Mouse (Mus musculus): Measurements from ENCODE around the gene Rpp30.

Gene Rpp30

DNA sequence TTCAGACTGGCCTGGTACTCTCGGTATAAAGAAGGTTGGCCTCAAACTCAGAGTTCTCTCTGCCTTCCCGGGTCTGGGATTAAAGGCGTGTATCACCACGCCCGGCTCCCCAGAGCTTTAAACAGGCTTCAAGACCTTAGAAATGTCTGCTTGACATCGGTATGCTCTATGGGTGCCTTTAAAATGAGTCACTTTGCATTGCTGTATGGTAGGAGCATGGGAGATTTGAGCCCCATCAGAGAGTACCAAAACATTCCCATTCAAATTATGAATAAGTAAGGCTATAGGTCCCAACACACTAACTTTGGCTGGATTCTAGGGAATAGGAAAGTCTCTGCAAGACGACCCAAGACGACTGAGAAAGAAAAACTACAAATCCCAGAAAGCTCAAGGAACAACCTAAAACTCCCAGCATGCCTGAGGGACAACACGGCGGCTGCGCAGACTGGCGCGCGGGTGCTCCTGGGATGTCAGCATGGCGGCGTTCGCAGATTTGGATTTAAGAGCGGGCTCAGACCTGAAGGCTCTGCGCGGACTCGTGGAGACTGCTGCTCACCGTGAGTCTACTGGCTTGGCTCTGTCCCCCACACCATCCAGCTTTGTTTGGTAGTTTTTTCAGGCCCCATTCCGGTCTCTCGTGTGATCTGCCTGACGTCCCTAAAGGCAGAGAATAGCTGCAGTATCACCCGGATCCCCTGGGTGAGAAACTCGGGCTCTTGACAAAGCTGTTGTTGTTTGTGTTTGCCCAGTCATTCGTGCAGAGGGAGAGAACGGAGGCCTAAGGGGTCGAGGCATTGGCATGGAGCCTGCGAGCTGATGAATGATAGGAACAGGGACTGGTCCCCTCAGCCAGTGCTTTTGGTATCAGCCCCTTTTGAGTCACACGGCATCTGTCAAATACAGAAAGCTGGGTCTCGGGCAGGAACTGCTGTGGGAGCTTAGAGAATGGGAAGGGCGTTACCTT is at the start of gene Rpp30:
Rpp30 (plus strand) TSS at position 455 of the 964 bp plus-strand sequence.
- DNase-seq (ENCODE audit: low spot score), result peak; percentile 86

DNA sequence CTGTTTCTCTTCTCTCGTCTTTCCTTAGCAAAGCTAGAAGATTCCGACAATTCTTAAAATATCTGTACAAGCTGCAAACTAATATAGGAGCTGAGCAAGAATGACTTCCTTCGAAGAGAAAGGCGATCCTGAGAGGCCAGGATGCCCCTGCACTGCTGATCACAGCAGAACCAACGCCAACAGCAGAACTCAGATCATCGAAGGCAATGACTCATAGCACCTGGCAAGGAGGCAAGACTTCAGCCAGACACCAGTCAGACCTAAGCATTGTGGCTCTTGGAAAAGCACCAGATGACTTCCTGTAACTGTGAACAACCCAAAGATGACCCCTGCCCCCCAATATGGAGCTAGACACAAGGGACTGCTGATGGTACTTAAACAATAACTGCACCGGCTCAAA is 37.5 kb upstream of the Rpp30 start:
- no peak for DNase-seq (ENCODE audit: low spot score)

DNA sequence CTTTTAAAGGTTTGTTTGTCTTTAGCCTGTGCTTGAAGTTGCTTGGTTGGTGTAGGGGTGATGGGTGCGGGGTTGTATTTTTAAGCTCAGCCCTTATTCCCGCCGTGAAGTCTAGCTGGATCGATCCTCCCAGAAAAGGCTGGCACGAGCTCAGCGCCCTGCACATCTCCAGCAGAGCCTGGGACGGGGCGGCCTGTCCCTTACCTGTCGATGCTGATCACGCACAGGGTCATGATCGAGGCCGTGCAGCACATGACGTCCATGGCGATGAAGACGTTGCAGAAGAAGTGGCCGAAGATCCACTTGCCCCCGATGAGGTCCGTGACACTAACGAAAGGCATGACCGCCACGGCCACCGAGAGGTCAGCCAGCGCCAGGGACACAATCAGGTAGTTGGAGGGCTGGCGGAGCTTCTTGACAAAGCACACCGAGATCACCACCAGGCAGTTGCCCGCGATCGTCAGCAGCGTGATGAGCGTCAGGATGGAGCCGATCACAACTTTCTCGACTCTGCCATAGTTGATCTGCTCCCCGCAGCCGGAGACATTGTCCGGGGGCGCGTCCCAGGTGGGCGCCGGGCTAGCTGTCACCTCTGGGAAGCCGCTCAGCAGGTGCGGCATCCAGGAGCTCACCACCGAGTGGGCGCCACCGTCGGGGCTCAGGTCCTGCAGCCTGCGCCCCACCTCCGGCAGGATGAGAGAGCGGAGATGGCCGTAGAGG is 26.9 kb upstream of the Rpp30 start:
- no peak for DNase-seq (ENCODE audit: low spot score)

DNA sequence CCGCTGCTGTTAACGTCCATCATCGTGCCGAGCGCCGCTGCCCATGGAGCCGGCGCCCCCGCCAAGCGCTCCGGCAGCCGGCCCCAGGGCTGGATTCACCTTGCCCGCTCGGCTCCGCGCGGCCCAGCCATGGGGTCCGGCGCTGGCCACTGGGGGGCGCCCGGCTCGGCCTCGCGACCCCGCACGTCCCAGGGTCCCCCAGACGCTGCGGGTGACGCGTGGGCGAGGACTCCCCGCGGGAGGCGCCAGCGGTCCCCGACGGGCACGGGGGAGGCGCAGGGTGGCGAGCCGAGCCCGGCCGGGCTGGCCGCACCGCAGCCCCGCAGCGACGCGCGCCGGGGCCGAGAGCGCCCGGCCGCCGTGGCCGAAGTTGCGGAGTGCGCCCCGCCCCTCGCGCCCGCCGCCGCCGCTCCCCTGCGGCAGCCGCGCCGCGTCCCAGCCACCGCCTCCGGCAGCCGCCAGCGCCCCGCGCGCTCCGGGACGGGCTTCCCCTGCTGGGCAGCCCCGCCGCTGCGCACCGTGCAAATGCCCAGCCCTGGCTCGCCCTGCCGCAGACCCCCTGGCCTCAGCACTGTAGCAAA is 26.2 kb upstream of the Rpp30 start, which contains the start of gene Htr7:
Htr7 (minus strand) TSS at position 277 of the 581 bp plus-strand sequence.
- no peak for DNase-seq (ENCODE audit: low spot score)

DNA sequence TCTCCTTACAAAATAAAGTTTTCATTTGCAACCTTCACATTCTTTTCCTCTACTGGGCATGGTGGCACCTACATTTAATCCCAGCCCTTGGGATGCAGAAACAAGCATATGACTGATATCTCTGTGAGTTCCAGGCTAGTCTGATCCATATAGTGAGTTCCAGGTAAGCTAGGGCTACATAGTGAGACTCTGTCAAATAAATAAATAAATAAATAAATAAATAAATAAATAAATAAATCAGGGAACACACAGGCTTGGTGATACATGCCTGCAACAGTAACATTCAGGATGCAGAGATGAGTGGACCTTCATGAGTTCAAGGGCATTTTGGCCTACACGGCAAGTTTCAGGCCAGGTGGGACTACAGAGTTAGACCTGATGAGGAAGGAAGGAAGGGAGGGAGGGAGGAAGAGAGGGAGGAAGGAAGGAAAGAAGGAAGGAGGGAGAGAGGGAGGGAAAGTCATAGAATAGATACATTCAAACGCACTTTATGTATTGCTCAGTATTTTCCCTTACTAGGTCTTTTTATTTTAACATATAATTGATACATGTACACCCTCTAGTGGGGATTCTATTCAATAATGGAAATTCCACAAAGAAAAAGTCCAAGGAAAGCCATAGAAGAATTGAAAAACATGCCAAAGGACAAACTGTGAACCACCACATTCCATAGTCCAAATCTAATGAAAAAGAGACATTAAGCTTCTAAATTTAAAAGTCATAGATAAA is 20.6 kb upstream of the Rpp30 start:
- DNase-seq (ENCODE audit: low spot score), result no peak

DNA sequence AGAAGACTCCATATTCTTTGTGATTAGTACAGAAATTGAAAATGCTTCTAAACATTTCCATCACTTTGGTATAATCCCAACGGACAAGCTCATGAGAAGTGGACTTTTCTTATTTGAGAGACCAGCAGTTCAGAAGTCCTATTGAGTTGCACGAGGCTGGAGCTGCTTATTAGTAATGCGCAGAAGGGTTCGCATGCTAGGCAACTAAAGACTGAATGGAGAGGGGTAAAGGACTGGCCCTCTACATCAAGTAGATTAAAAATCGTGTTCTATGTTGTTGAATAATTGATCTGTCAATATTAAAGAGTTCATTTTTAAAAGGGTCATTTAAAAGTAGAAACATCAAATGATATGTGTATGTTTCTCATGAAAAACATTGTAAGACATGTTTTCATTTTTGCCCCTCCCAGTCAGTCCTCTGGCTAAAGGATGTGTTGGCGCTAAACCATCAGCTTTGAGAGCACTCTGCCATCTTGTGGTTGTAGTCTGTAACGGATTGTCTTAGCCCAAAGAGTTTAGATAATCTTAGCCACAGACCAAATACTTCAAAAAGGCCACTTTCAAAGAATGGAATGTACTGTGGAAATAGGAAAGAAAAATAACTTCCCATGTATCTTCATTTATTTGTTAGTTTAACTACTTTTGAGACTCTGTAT is 782 bp upstream of the Rpp30 start:
- peak; percentile 54 for DNase-seq (ENCODE audit: low spot score)

DNA sequence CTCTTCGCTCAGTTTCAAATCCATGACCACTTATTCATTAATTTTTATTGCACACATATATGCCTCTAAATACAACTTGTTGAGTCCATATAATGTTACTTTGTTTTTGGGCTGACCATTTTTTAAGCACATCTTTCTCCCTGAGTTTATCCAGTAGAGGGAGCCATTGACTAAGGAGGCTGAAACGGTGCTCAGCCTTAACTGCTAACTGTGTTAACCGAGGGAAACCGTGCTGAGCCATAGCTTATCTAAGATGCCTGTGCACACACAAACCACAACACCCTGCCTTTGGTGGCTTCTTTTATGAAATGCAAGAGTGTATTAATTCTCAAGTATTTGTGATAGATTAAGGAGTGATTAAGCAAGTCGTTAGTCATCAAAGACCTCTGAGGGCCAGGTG is 7.3 kb downstream of the Rpp30 start:
- DNase-seq (ENCODE audit: low spot score), result peak; percentile 1

DNA sequence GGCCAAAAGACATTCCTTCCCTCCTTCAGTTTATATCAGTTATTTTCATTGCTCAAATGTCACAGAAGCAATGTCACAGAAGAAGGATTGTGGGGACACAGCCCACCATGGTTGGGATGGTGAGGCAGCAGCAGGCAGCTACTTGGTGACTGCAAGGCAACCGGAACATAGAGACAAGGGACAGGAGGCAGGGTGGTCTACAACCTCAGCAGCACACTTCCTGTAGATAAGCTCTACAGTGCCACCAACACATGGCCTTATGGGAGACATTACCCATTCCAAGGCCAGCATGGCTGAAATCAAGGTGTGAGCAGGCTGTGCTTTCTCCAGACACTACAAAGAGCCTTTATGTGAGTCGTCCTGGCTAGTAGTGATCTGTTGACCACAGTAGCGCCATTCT is 13.7 kb downstream of the Rpp30 start:
- no peak for DNase-seq (ENCODE audit: low spot score)

DNA sequence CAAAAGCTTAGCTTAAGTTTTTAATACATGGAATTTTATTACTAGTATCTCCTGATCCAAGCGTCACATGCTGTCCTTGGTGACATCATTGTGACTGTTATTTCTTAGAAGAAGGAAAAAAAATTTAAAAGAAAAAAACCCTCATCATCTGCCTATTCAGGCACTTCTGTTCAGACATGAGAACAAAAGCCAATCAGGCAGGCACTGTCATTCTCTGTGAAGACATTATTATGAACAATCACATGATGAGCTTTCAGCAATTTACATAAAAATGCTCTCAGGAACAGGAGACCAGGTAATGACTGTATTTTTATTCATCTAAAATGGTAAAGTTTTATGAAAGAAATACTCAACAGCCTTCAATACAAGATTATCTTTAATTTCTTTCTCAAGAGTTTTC is 14.7 kb downstream of the Rpp30 start:
- DNase-seq (ENCODE audit: low spot score), result no peak

DNA sequence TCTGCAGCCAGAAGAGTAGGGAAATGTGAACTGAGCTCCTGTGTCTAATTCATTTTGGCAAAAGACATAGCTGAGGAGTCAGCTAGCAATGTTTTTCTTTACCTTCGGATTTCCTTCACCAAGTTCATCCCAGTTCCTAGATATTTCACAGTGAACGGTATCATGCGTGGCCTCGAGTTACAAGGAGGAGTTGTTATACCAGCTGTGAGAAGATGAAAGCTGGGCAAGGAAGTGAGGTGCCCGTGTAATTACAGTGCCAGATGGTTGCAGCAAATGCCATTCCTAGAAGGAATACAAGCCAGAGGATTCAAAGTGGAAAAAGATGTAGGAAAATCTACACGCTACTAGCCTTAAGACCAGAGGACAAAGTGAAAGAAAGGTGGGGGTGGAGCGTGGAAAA is 15.4 kb downstream of the Rpp30 start:
- DNase-seq (ENCODE audit: low spot score), result no peak

DNA sequence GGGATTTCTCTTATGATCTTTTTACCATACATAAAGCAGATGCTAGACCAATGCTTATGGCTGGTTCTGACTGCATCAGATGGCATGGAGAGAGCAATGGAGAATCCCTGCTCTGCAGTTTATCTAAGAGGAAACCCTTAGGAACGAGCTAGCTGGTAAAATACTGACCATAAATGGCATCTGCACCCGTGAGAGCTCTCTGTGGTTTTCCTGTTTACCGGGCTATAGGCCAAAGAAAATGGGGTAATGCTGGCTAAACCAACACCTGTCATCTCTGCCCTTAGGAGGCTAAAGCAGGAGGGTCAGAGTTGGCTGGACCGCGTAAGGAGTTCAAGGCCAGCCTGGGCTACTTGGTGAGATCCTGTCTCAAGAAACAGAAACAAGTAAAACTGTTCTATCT is 20.4 kb downstream of the Rpp30 start:
- no peak for DNase-seq (ENCODE audit: low spot score)

DNA sequence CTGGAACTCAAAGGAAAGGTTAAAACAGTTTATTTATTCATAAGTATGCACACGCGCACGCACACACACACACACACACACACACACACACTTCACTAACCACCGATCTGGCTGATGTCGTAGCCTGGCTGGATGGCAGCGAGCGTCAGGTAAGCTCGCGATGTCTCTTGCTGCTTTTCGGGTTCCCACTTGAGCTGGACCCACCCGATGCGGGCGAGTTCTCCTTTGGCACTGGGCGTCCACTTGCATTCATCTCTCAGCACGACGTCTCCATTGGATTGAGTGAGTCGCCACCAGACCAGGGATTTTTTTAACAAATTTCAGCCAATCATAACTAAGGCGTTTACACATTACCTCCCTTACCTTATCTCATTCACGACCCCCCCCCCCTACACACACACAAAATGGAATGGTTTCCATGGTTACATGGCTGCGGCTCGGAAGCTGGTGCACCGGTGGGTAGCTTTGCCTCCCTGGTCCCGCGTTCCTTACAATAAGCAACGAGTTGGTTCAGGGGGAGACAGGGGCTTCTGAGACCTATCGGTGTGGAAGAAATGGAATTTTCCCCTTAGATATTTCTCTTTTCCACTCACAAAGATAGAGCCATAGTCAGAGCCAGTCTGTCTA is 25.9 kb downstream of the Rpp30 start:
- no peak for DNase-seq (ENCODE audit: low spot score)

DNA sequence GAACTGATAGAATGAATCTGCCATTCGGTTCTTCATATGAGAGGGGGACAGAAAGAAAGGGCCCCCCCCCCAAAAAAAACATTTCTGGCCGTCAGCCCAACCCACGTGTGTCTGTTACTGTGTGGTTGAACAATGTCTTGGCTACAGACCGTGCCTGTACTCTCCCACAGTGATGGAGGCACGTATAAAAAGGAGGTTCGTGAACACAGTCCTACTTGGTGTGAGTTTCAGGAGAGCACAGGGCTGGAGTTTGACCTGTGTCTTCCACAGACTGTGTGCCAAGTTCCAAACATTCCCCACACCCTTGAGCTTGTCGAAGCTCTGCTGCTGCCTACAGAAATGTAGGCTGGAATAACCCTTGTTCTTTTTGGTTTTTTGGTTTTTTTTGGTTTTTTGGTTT is 26.9 kb downstream of the Rpp30 start:
- DNase-seq (ENCODE audit: low spot score), result no peak

DNA sequence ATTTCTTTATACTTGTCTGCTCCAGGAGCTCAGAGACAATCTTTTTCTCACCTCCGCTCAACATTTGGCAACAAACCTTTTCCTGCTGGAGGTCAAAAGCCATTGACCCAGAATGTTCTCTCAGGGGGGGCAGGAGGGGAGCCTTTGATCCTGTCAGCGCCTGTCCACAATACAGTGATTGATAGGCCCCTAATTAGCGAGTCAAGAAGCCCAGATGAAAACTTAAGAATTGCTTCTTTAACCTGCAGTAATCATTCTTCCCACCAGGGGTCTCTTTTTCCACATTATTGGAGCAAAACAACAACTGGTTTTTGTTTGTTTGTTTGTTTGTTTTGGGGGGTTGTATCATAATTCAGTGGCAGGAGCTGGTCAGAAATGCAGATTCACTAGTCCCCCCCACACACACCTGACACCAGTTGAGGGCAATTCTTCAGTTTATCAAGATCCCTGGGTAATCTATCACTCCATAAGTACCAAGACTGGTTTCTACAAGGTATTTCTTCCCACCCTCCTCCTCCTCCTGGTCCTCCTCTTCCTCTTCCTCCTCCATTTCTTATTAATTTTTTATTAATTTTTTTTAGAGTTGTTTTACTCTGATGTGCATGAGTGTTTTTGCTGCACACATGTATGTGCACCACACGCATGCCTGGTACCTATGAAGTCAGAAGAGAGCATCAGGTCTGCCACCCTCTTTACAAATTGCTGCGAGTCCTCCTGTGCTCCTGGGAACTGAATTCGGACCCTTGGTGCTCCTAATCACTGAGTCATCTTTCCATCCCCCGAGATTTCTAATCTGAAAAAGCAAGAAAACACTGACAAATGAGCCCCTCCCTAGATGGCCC is 27.8 kb downstream of the Rpp30 start:
- no peak for DNase-seq (ENCODE audit: low spot score)

DNA sequence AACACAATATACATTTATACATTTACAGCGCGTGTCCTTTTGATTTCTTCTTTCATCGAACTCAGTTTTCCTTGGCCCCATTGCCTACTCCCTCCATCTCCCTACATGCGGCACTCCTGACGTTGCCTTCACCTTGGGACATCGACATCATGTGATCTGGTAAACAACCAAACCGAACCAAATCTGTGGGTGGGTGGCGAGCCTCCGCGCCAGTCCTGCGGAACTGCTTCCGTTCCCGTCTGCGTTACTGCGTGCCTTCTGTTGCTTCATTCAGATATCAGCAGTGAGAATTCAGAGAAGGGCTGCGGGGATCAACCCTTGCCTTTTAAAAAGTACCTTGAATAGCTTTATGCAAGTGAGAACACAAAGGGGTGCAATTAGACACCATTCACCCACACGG is 28.5 kb downstream of the Rpp30 start:
- DNase-seq (ENCODE audit: low spot score), result no peak

DNA sequence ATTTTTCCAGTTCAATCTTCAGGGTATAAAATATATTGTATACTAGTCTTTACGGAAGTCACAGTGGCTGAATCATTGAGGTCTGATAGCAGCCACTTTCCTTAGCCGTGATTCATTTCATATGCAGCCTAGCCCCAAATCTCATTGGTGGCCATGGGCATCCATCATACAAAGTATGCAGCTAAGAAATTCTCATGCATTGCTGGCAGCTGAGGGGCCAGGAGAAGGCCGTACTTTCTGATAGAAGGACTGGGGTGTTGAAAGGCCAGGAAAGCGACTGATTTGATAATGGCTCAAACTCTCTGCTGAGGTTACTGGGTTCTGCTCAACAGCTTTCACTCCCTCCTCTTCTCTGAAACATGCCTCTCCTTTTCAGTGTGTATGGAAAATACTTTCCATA is 32.7 kb downstream of the Rpp30 start:
- DNase-seq (ENCODE audit: low spot score), result no peak

DNA sequence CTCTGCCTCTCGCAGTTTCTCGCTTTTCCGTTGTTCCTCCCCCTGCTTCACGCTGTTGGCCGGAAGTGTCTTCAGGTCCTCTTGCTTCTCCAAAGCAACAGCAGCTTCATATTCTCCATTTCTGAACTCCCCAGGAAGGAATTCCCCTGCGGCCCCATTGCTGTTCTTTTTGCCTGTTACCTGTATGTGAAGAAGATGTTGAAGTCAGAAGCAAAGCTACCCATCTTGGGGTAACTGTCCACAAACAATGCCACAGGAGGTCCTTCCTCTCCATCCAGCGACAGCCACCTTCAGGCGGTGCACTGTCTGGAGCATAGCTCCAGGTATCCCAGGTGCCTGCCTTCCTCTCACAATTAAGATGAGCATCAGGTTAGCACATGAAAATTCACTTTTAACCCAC is 35.7 kb downstream of the Rpp30 start:
- no peak for DNase-seq (ENCODE audit: low spot score)

DNA sequence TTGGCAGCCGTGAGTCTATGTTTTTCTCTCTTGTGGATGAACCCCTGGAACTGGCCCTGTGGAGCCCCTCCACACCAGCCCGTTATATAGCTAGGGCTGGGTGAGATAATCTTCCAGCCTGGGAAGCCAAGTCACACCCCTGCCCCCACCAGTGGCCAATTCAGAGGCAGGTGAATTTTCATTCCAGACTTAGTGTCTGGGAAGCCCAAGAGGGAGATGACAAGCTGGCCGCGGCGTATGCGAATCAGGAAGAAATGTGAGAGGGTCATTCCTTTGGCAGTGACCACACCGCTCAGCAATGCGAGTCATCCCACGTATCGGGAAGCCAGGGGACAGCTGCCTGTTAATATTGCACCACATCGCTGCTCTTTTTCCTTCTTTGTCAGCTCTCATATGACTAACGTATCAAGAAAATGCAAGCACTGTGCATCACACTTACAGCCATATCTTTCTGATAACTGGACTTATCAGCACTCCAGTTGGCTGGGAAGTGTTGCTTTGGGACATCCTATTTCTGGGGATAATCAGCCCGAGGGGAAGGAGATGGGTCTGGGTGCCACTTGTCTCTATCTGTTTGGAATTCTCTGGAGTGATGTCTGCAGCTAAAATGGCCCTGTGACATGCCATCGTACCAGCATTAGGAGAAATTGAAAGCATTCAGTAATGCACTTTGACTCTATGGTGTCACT is 36.4 kb downstream of the Rpp30 start, which contains the start of gene Ankrd1:
Ankrd1 (minus strand) TSS at position 317 of the 689 bp plus-strand sequence.
- no peak for DNase-seq (ENCODE audit: low spot score)

DNA sequence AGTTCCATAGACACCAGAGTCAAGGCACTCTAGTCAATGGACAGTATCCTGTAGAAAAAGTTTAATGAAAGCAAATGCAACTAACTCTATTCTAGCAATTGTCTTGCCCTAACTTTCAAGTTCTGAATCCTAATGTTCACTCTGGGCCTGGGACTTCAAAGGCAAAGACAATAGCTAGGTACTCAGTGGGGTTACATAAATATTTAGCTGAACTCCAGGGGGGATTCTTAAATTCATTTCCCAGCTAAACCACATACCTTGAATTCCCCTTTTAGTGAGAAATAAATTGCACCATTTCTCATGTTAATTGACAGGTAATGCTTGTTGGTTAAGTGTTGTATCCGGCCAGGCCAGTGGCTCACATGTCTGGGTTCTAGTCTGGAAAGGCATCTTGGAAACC is 40.7 kb downstream of the Rpp30 start:
- DNase-seq (ENCODE audit: low spot score), result no peak

DNA sequence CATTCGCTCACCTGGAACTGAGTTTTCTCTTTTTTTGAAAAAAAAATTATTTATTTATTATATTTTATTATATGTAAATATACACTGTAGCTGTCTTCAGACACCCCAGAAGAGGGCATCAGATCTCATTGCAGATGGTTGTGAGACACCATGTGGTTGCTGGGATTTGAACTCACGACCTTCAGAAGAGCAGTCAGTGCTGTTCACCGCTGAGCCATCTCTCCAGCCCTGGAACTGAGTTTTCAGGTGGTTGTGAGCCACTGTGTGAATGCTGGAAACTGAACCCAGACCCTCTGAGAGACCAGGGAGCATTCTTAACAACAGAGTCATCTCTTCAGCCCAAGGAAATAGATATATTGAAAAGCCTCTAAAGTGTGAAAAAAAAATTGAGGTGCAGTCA is 44.9 kb downstream of the Rpp30 start:
- no peak for DNase-seq (ENCODE audit: low spot score)

All from T-cell, adult 2 months (primary cell).